Mouse (Mus musculus) neural tube, embryonic 15.5 days (tissue): ENCODE results near the gene Retreg3. TPM values are rescaled to one million over a fixed set of nuclear protein-coding genes. Genes with fewer than 3 reads are reported as not detected.

ENCODE experiments used
- ATAC-seq: fragments of 200-750 bp; cut with Nextera tagmentation; 2 replicates; pipeline ENCODE4 v1.8.0; 2017; ENCODE audit warnings: mild to moderate bottlenecking, moderate TSS enrichment, moderate library complexity; ENCODE audit not compliant: low FRiP score
- H3K27ac ChIP-seq: fragments of 300-500 bp; sonication (generic); replicated peaks from 2 replicates; pipeline ENCODE4 v1.5.1; 2015; ENCODE audit warnings: mild to moderate bottlenecking, inconsistent platforms
- H3K27me3 ChIP-seq: fragments of 300-500 bp; sonication (generic); replicated peaks from 2 replicates; pipeline ENCODE4 v1.6.1; 2015; ENCODE audit warnings: inconsistent platforms
- H3K36me3 ChIP-seq: fragments of 300-500 bp; sonication (generic); 2 replicates; pipeline ENCODE4 v1.6.1; 2015; ENCODE audit warnings: inconsistent platforms
- H3K4me1 ChIP-seq: fragments of 300-500 bp; sonication (generic); 2 replicates; pipeline ENCODE4 v1.6.1; 2015; ENCODE audit warnings: inconsistent platforms
- H3K4me2 ChIP-seq: fragments of 300-500 bp; sonication (generic); 2 replicates; pipeline ENCODE4 v1.6.1; 2015; ENCODE audit warnings: inconsistent platforms, mild to moderate bottlenecking, moderate library complexity
- H3K4me3 ChIP-seq: fragments of 300-500 bp; sonication (generic); replicated peaks from 2 replicates; pipeline ENCODE4 v1.5.1; 2015; ENCODE audit warnings: mild to moderate bottlenecking, inconsistent platforms
- H3K9ac ChIP-seq: fragments of 300-500 bp; sonication (generic); replicated peaks from 2 replicates; pipeline ENCODE4 v1.6.1; 2015; ENCODE audit warnings: mild to moderate bottlenecking, inconsistent platforms
- H3K9me3 ChIP-seq: fragments of 300-500 bp; sonication (generic); replicated peaks from 2 replicates; pipeline ENCODE4 v1.6.1; 2016; ENCODE audit warnings: inconsistent platforms
- WGBS: fragments of 180-500 bp; shearing (Covaris S2); methylation state at CpG from one replicate; pipeline ENCODE4 v1.1.7; 2015; ENCODE audit warnings: mixed read lengths; 5-methylcytosine and 5-hydroxymethylcytosine counted together
- polyA plus RNA-seq: library from polyadenylated mRNA; unstranded; fragments of >200 nt; fragmentation: Nextera tagmentation; extraction: Ambion mirVana; gene quantifications from 2 replicates; pipeline ENCODE4 v1.2.1, GENCODE M21; 2015

The Retreg3 gene
- polyA plus RNA-seq, 1 experiment from 2014 or later: 26.0 TPM

GRCm38 (mm10) chr11:101143338-101144225 lies 23.9 kb upstream of the Retreg3 start:
- Histone ChIP-seq H3K4me1 (peaks cover 32% of the 10 kb centered on the region), H3K4me2 (peak overlapping the region; percentile 58), H3K4me3 (peak overlapping the region; percentile 32), H3K27ac (peak overlapping the region; percentile 54), H3K36me3 (no peaks in the 10 kb centered on the region), H3K9ac (peak overlapping the region; percentile 43), H3K9me3 (no peaks in the 10 kb centered on the region), H3K27me3 (no peaks in the 10 kb centered on the region)
- 20% methylated on average over 19 of the region's 19 CpGs for WGBS
- peak; percentile 57 for ATAC-seq

GRCm38 (mm10) chr11:101142215-101142967 lies 22.7 kb upstream of the Retreg3 start:
- WGBS: 90% methylated on average over 10 of the region's 10 CpGs
- no peak overlapping the region for H3K4me3 ChIP-seq
- H3K27ac ChIP-seq: no peak overlapping the region
- no peak overlapping the region for H3K9ac ChIP-seq
- no peak overlapping the region for H3K4me2 ChIP-seq
- peaks cover 33% of the 10 kb centered on the region for H3K4me1 ChIP-seq
- no peaks in the 10 kb centered on the region for H3K27me3 ChIP-seq
- ATAC-seq: no peak
- H3K9me3 ChIP-seq: no peaks in the 10 kb centered on the region
- H3K36me3 ChIP-seq: no peaks in the 10 kb centered on the region

GRCm38 (mm10) chr11:101141088-101141487 lies 21.4 kb upstream of the Retreg3 start:
- H3K27ac ChIP-seq: no peak overlapping the region
- 87% methylated on average over 8 of the region's 8 CpGs for WGBS
- no peak overlapping the region for H3K4me3 ChIP-seq
- no peak overlapping the region for H3K9ac ChIP-seq
- no peaks in the 10 kb centered on the region for H3K9me3 ChIP-seq
- H3K4me1 ChIP-seq: peaks cover 24% of the 10 kb centered on the region
- H3K4me2 ChIP-seq: no peak overlapping the region
- H3K36me3 ChIP-seq: no peaks in the 10 kb centered on the region
- no peak for ATAC-seq
- no peaks in the 10 kb centered on the region for H3K27me3 ChIP-seq

GRCm38 (mm10) chr11:101140164-101140819 lies 20.6 kb upstream of the Retreg3 start:
- peak overlapping the region; percentile 54 for H3K27ac ChIP-seq
- H3K36me3 ChIP-seq: no peaks in the 10 kb centered on the region
- ATAC-seq: no peak
- H3K27me3 ChIP-seq: no peaks in the 10 kb centered on the region
- peak overlapping the region; percentile 22; the same call in 1 of the 2 replicates for H3K9ac ChIP-seq
- 42% methylated on average over 27 of the region's 27 CpGs for whole genome bisulfite sequencing
- peaks cover 21% of the 10 kb centered on the region for H3K4me1 ChIP-seq
- peak overlapping the region; percentile 55 for H3K4me2 ChIP-seq
- H3K9me3 ChIP-seq: no peaks in the 10 kb centered on the region
- H3K4me3 ChIP-seq: peak overlapping the region; percentile 27

GRCm38 (mm10) chr11:101138536-101139181 lies 19.0 kb upstream of the Retreg3 start:
- H3K4me2 ChIP-seq: peak overlapping the region; percentile 41
- no peaks in the 10 kb centered on the region for H3K27me3 ChIP-seq
- H3K27ac ChIP-seq: peak overlapping the region; percentile 47; the same call in 1 of the 2 replicates
- H3K4me1 ChIP-seq: peaks cover 16% of the 10 kb centered on the region
- H3K4me3 ChIP-seq: no peak overlapping the region
- WGBS: 20% methylated on average over 15 of the region's 15 CpGs
- H3K9ac ChIP-seq: no peak overlapping the region
- no peaks in the 10 kb centered on the region for H3K36me3 ChIP-seq
- H3K9me3 ChIP-seq: no peaks in the 10 kb centered on the region
- peak; percentile 46; the same call in 1 of the 2 replicates for ATAC-seq

GRCm38 (mm10) chr11:101137000-101137399 lies 17.3 kb upstream of the Retreg3 start:
- H3K4me1 ChIP-seq: peaks cover 12% of the 10 kb centered on the region
- no peaks in the 10 kb centered on the region for H3K9me3 ChIP-seq
- H3K9ac ChIP-seq: no peak overlapping the region
- no peak overlapping the region for H3K4me2 ChIP-seq
- H3K27me3 ChIP-seq: no peaks in the 10 kb centered on the region
- H3K4me3 ChIP-seq: no peak overlapping the region
- H3K27ac ChIP-seq: no peak overlapping the region
- no peaks in the 10 kb centered on the region for H3K36me3 ChIP-seq
- ATAC-seq: no peak
- WGBS: 73% methylated on average over 7 of the region's 7 CpGs

- no peak overlapping the region for H3K4me2 ChIP-seq
- H3K9ac ChIP-seq: no peak overlapping the region
- H3K36me3 ChIP-seq: no peaks in the 10 kb centered on the region
- no peak for ATAC-seq
- peaks cover 6% of the 10 kb centered on the region for H3K4me1 ChIP-seq
- no peaks in the 10 kb centered on the region for H3K27me3 ChIP-seq
- H3K27ac ChIP-seq: no peak overlapping the region
- H3K4me3 ChIP-seq: no peak overlapping the region
- 82% methylated on average over 13 of the region's 13 CpGs for WGBS
- no peaks in the 10 kb centered on the region for H3K9me3 ChIP-seq
These were observed 14.6 kb upstream of the Retreg3 start for GRCm38 (mm10) chr11:101134217-101134865.

GRCm38 (mm10) chr11:101133037-101133436 lies 13.3 kb upstream of the Retreg3 start:
- Histone ChIP-seq H3K27me3 (no peaks in the 10 kb centered on the region), H3K27ac (no peak overlapping the region), H3K4me3 (no peak overlapping the region), H3K9ac (no peak overlapping the region), H3K4me1 (no peaks in the 10 kb centered on the region), H3K4me2 (no peak overlapping the region), H3K9me3 (no peaks in the 10 kb centered on the region), H3K36me3 (no peaks in the 10 kb centered on the region)
- no peak for ATAC-seq
- WGBS: 81% methylated on average over 12 of the region's 12 CpGs

GRCm38 (mm10) chr11:101131701-101132100 lies 12.0 kb upstream of the Retreg3 start:
- 89% methylated on average over 6 of the region's 6 CpGs for WGBS

GRCm38 (mm10) chr11:101131187-101131586 lies 11.5 kb upstream of the Retreg3 start:
- H3K27ac ChIP-seq: no peak overlapping the region
- no peak overlapping the region for H3K4me3 ChIP-seq
- 85% methylated on average over 2 of the region's 2 CpGs for WGBS
- ATAC-seq: no peak
- no peaks in the 10 kb centered on the region for H3K9me3 ChIP-seq
- H3K36me3 ChIP-seq: peaks cover 8% of the 10 kb centered on the region
- H3K9ac ChIP-seq: no peak overlapping the region
- no peaks in the 10 kb centered on the region for H3K27me3 ChIP-seq
- H3K4me2 ChIP-seq: no peak overlapping the region
- H3K4me1 ChIP-seq: no peaks in the 10 kb centered on the region

More at GRCm38 (mm10) chr11:101131701-101132100, 12.0 kb upstream of the Retreg3 start:
- Histone ChIP-seq H3K36me3 (peaks cover 3% of the 10 kb centered on the region), H3K27me3 (no peaks in the 10 kb centered on the region), H3K27ac (no peak overlapping the region), H3K4me3 (no peak overlapping the region), H3K4me1 (no peaks in the 10 kb centered on the region), H3K4me2 (no peak overlapping the region), H3K9me3 (no peaks in the 10 kb centered on the region), H3K9ac (no peak overlapping the region)
- no peak for ATAC-seq
